Mouse (Mus musculus): ENCODE results near the gene Katnb1.

DNA sequence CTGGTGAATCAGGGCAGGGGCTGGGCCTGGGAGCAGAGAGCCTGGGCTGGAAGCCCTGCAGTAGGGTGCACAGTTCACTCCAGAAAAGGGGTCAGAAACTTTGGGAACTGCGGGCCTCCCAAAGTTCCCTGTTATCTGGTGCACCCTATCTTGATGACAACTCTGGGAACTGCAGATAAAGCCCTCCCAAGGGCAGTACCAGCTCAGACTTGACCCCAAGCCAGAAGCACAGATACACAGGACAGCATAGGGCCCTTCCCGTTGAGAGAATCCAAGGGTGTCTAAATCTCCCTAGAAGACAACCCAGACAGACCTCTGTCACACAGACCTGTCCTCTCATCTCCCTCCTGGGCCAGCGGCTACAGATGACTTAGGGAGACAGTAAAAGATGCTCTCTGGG lies 69.6 kb downstream of the Katnb1 start:
- no peak for TF ChIP-seq CTCF (IDR thresholded peaks at IDR 0.05; ENCODE audit: extremely low read depth, insufficient read length, insufficient replicate concordance, low read depth, low read length)
- no peak for TF ChIP-seq POLR2A (IDR thresholded peaks at IDR 0.05; ENCODE audit: low read depth, low read length)

Measured in small intestine, adult 2 months (tissue).